Mouse (Mus musculus) liver, postnatal 0 days (tissue): Measurements from ENCODE around the gene Rpl3l.

Experiments used
- CTCF ChIP-seq: sonication (generic); IDR thresholded peaks from 2 replicates; pipeline ENCODE4 v1.5.1; 2016; ENCODE audit warnings: antibody characterized with exemption, low read depth
- EP300 ChIP-seq: IDR thresholded peaks from 2 replicates; pipeline ENCODE4 v1.6.1; 2016; ENCODE audit warnings: antibody characterized with exemption, low read depth, mild to moderate bottlenecking

GRCm38 (mm10) chr17:24735446-24735845 is 7.8 kb downstream of the Rpl3l start:
- TF ChIP-seq CTCF, result no peak
- no peak for TF ChIP-seq EP300
